Mouse (Mus musculus) lung, adult 2 months (tissue): ENCODE measurements at regions not wholly inside any gene's neighbourhood (a gene's known extent, or its start where the extent isn't known, plus 50 kb on each side); places are given as distances from the start of the nearest gene placed in this dataset.

Experiments
- CTCF ChIP-seq: fragments of 200-500 bp; IDR thresholded peaks from 2 replicates; pipeline ENCODE4 v1.5.1; 2011; ENCODE audit warnings: mild to moderate bottlenecking, low read length, control low read depth; ENCODE audit not compliant: insufficient read depth
- POLR2A ChIP-seq: fragments of 200-500 bp; IDR thresholded peaks from 2 replicates; pipeline ENCODE4 v1.6.1; 2011; ENCODE audit warnings: low read depth, mild to moderate bottlenecking, control low read depth, low read length, borderline replicate concordance; ENCODE audit errors: extremely low read depth

GRCm38 (mm10) chr12:29075096-29075852 is 323.7 kb downstream of the Eipr1 start:
- no peak for TF ChIP-seq CTCF
- TF ChIP-seq POLR2A = no peak
